Comparison of ENCODE assay signal across 8 mouse cellular contexts in genomic region chr11:118193390-118194147, GRCm38 (mm10). TPM values are rescaled to one million over a fixed set of nuclear protein-coding genes. Genes with fewer than 3 reads are reported as not detected.
A peak's percentile ranks its signal among the peaks of the same experiment; 100 is the strongest.
DNase-seq lines count a peak whose midpoint lies in the region; ATAC-seq and TF ChIP-seq lines count a peak whose summit lies in the region.

No protein-coding gene starts in this region.

- peak in 1 of 2 experiments; percentile 36 for DNase-seq in layer of hippocampus, adult 2 months (ENCODE audit: low spot score in 2 of 2)
- no peak for DNase-seq in layer of hippocampus, postnatal 10 days (ENCODE audit: low spot score in 2 of 2)
- DNase-seq in adrenal gland, adult 18-20 months (ENCODE audit: low spot score in 2 of 2), result peak; percentile 57 to 71
- DNase-seq in gastrocnemius, postnatal 10 days, result peak; percentile 71
- peak; percentile 95 for DNase-seq in kidney, adult 2 months
- DNase-seq in lung, postnatal 36 days, result peak; percentile 93
- no peak for DNase-seq in layer of hippocampus, adult 11-12 months (ENCODE audit: low spot score)
- DNase-seq in hindbrain, embryonic 11.5 days (ENCODE audit: low spot score), result no peak

- H3K27me3 ChIP-seq in kidney, adult 2 months (replicated peaks; ENCODE audit: control insufficient read depth, insufficient read depth, low read length), result no peaks in the 10 kb centered on the region
- H3K27me3 ChIP-seq in hindbrain, embryonic 11.5 days (ENCODE audit: control insufficient read depth, insufficient read depth, low read length), result no peaks in the 10 kb centered on the region; the same call in 1 of the 2 replicates

- no peak overlapping the region for H3K9ac ChIP-seq in hindbrain, embryonic 11.5 days (ENCODE audit: low read depth, low read length)

- no peak overlapping the region; the same call in 1 of the 2 replicates for H3K4me3 ChIP-seq in layer of hippocampus, adult 2 months
- H3K4me3 ChIP-seq in kidney, adult 2 months (ENCODE audit: insufficient read depth, low read depth, low read length), result no peak overlapping the region
- no peak overlapping the region for H3K4me3 ChIP-seq in hindbrain, embryonic 11.5 days (ENCODE audit: low read depth, low read length)

- ATAC-seq in hindbrain, embryonic 11.5 days (ENCODE audit: low FRiP score), result no peak

- no peak overlapping the region for H3K4me2 ChIP-seq in hindbrain, embryonic 11.5 days (replicated peaks; ENCODE audit: low read depth, low read length)

- peak; percentile 46 for TF ChIP-seq CTCF in layer of hippocampus, adult 2 months (conservative IDR thresholded peaks at IDR 0.05)
- no peak; the same call in 1 of the 2 replicates for TF ChIP-seq CTCF in kidney, adult 2 months (conservative IDR thresholded peaks at IDR 0.05; ENCODE audit: insufficient read depth, insufficient read length, low read depth, low read length)

- H3K4me1 ChIP-seq in kidney, adult 2 months (ENCODE audit: control insufficient read depth, insufficient read depth, low read length), result peaks cover 49% of the 10 kb centered on the region
- peaks cover 14% of the 10 kb centered on the region for H3K4me1 ChIP-seq in hindbrain, embryonic 11.5 days (replicated peaks; ENCODE audit: control insufficient read depth, insufficient read depth, low read length)

- no peak for TF ChIP-seq POLR2A in kidney, adult 2 months (IDR thresholded peaks at IDR 0.05; ENCODE audit: low read depth, low read length)

- 37% methylated on average over 14 of the region's 14 CpGs for WGBS in kidney, adult 2 months
- 82% methylated on average over 14 of the region's 14 CpGs for WGBS in hindbrain, embryonic 11.5 days

- no peaks in the 10 kb centered on the region for H3K36me3 ChIP-seq in kidney, adult 2 months (ENCODE audit: control insufficient read depth, insufficient read depth, low read length)
- no peaks in the 10 kb centered on the region for H3K36me3 ChIP-seq in hindbrain, embryonic 11.5 days (ENCODE audit: control insufficient read depth, insufficient read depth, low read length)

- peak overlapping the region; percentile 34 for H3K27ac ChIP-seq in layer of hippocampus, adult 2 months
- peak overlapping the region; percentile 84 for H3K27ac ChIP-seq in kidney, adult 2 months (ENCODE audit: insufficient read depth, low read depth, low read length)
- no peak overlapping the region for H3K27ac ChIP-seq in hindbrain, embryonic 11.5 days (ENCODE audit: low read depth, low read length)

- no peaks in the 10 kb centered on the region for H3K9me3 ChIP-seq in hindbrain, embryonic 11.5 days (ENCODE audit: control insufficient read depth, low read length)

RNA-seq across cellular contexts. Expression of gene Cyth1, which starts 54.8 kb away (rescaled TPM):
- 100 to 1,000 TPM; 101 to 108 TPM for total RNA-seq in layer of hippocampus, adult 2 months (2021)
- total RNA-seq in layer of hippocampus, postnatal 10 days (2021), result 10 to 100 TPM; 59.3 to 63.5 TPM
- total RNA-seq in adrenal gland, adult 18-20 months (2021), result 10 to 100 TPM; 29.4 to 32.2 TPM
- total RNA-seq in gastrocnemius, postnatal 10 days (2021), result 10 to 100 TPM; 26.4 to 30.7 TPM
- polyA plus RNA-seq in kidney, adult 2 months (2012; rRNA removed), result 18.9 and 19.5 TPM in 2 replicates
- 16.5 and 16.7 TPM in 2 replicates for polyA plus RNA-seq in hindbrain, embryonic 11.5 days (2014; fragmentation: Nextera tagmentation; extraction: Ambion mirVana)

Comparison
In these comparisons a context has a peak if more than half of its experiments do, and no peak if none do; other contexts are left out.
1. DNase-seq: peak in adrenal gland, adult 18-20 months (2 of 2), gastrocnemius, postnatal 10 days (single experiment), kidney, adult 2 months (single experiment) and lung, postnatal 36 days (single experiment); none in layer of hippocampus, postnatal 10 days (0 of 2), layer of hippocampus, adult 11-12 months (single experiment) and hindbrain, embryonic 11.5 days (single experiment).